Mouse (Mus musculus) heart, postnatal 14 days (tissue): ENCODE results near the gene Ces1b. TPM values are rescaled to one million over a fixed set of nuclear protein-coding genes. Genes with fewer than 3 reads are reported as not detected.

Source experiments
- DNase-seq, 2 experiments: peaks; one replicate each; pipeline ENCODE4 v3.0.0; 2021 to 2022
- intact Hi-C: fragments of 180-260 bp; cut with DNase I; formaldehyde crosslinking; loops from one replicate; pipeline ENCODE4 v1.15.1; 2025
- total RNA-seq, 2 experiments: library from RNA; stranded (reverse); gene quantifications; 2 replicates each; pipeline ENCODE4 v1.2.3; 2021

Ces1b gene
- total RNA-seq, 2 experiments from 2014 or later, result not detected

GRCm38 (mm10) chr8:93012226-93012625 lies 67.6 kb downstream of the Ces1b start:
- intact Hi-C loops, result loop anchor here (5.0 kb wide), 1 partner anchor 485 kb away; no protein-coding TSS in a partner anchor
- DNase-seq, result peak in 1 of 2 experiments; percentile 9

GRCm38 (mm10) chr8:93011439-93011838 lies 68.4 kb downstream of the Ces1b start:
- intact Hi-C loops, result loop anchor here (1.0 to 5.0 kb wide), 3 partner anchors 83 to 486 kb away; no protein-coding TSS in a partner anchor
- peak; percentile 83 to 91 for DNase-seq

DNA sequence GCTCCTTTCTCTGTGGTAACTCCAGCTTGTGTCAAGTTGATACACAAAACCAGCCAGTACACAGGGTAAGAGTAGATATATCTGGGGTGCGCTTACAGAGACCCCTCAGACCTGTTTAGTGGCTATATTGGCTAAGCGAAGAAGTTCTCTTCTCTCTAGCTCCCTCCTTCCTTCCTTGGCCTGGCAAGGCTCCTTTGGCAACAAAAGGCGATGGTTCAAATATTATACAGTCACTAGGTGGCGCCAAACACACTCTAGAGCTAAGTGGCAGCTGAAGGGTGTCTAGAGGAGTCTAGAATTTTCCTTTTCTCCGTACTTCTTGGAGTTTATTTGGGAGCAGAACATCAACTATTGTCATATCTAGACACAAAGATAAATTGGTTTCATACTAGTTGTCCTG lies 69.5 kb downstream of the Ces1b start:
- intact Hi-C loops, result loop anchor here (2.0 to 5.0 kb wide), 2 partner anchors 85 to 487 kb away; no protein-coding TSS in a partner anchor
- DNase-seq, result peak; percentile 23 to 62

Other genes starting within 250 kb of the Ces1b start
- 1 to 10 TPM; 1.6 to 1.9 TPM for gene Lpcat2, start 224.7 kb downstream of the Ces1b start, total RNA-seq
- gene Capns2, start 178.6 kb downstream of the Ces1b start, total RNA-seq, result under 1 TPM; 0.22 to 0.29 TPM
- under 1 TPM; 0.07 to 0.19 TPM for gene Slc6a2, start 119.9 kb downstream of the Ces1b start, total RNA-seq
- not detected for gene Ces1a, start 31.8 kb downstream of the Ces1b start, total RNA-seq
- not detected for gene Ces1c, start 51.3 kb upstream of the Ces1b start, total RNA-seq
- gene Ces1d, start 117.8 kb upstream of the Ces1b start, total RNA-seq, result 10 to 100 TPM; 54.0 to 99.2 TPM
- 1 to 10 TPM; 1.0 to 1.3 TPM for gene Ces1e, start 149.6 kb upstream of the Ces1b start, total RNA-seq
- under 1 TPM; 0.22 to 0.67 TPM for gene Ces1f, start 199.7 kb upstream of the Ces1b start, total RNA-seq